Mouse (Mus musculus): ENCODE measurements around the gene Tbcd. TPM values are rescaled to one million over a fixed set of nuclear protein-coding genes. Genes with fewer than 3 reads are reported as not detected.
A peak's percentile ranks its signal among the peaks of the same experiment; 100 is the strongest.

Tbcd gene
- total RNA-seq, 1 experiment: 68.6 TPM

GRCm38 (mm10) chr11:121629529-121629928 lies 177.8 kb downstream of the Tbcd start:
- H3K36me3 ChIP-seq (ENCODE audit: control insufficient read depth, insufficient read depth, low read length, poor library complexity, severe bottlenecking): peaks cover 30% of the 10 kb centered on the region; the same call in 1 of the 2 replicates
- no peak overlapping the region for H3K27ac ChIP-seq (ENCODE audit: insufficient read depth, low read depth, low read length, poor library complexity, severe bottlenecking)
- no peak overlapping the region for H3K4me3 ChIP-seq (ENCODE audit: insufficient read depth in 1 of 2, low read depth in 1 of 2, low read length in 2 of 2, poor library complexity in 1 of 2, severe bottlenecking in 1 of 2)
- no peak overlapping the region for H3K9ac ChIP-seq (ENCODE audit: insufficient read depth, low read depth, low read length, poor library complexity, severe bottlenecking)
- H3K9me3 ChIP-seq (ENCODE audit: control insufficient read depth, insufficient read depth, low read depth, low read length): no peaks in the 10 kb centered on the region
- no peak for TF ChIP-seq MAFK (IDR thresholded peaks at IDR 0.05; ENCODE audit: insufficient read depth, low read depth, low read length)
- no peak for TF ChIP-seq ZC3H11A (IDR thresholded peaks at IDR 0.05; ENCODE audit: borderline replicate concordance, low read depth, low read length)
- TF ChIP-seq CHD2 (IDR thresholded peaks at IDR 0.05; ENCODE audit: low read depth, low read length): no peak
- TF ChIP-seq ZNF384 (IDR thresholded peaks at IDR 0.05; ENCODE audit: low read depth, low read length): no peak
- no peak for TF ChIP-seq HCFC1 (IDR thresholded peaks at IDR 0.05; ENCODE audit: borderline replicate concordance, insufficient read depth, low read length)
- DNase-seq (ENCODE audit: low read depth, low spot score): no peak
- no peaks in the 10 kb centered on the region for H3K4me1 ChIP-seq (ENCODE audit: control insufficient read depth in 2 of 2, insufficient read depth in 2 of 2, low read length in 2 of 2, poor library complexity in 1 of 2)
- in situ Hi-C loops (cut with MboI; ENCODE audit: low sequenced_read_pairs in 2 of 2, unreplicated experiment in 2 of 2): no loop called here

DNA sequence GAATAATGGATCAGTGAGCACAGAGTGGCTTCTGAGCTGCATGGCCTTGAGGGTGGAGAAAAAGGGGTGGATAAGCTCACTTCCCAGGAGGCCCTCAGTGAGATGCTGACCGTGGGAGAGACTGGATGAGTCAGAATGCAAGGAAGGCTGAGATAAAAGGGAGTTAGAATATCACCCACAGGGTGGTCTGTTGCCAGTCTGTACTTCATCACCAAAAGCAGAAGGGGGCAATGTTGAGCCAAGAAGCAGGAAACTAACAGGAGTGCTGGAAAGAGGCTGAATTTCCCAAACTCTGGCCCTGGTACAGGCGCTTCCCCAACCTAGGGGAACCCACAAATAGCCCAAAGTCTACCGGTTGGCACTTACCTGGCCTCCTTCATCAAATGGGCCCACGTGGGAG lies 178.7 kb downstream of the Tbcd start:
- TF ChIP-seq ZNF384 (IDR thresholded peaks at IDR 0.05; ENCODE audit: low read depth, low read length) (no peak), ZC3H11A (IDR thresholded peaks at IDR 0.05; ENCODE audit: borderline replicate concordance, low read depth, low read length) (peak; percentile 43; the same call in 1 of the 2 replicates)
- Histone ChIP-seq H3K9me3 (ENCODE audit: control insufficient read depth, insufficient read depth, low read depth, low read length) (no peaks in the 10 kb centered on the region), H3K4me1 (ENCODE audit: control insufficient read depth in 2 of 2, insufficient read depth in 2 of 2, low read length in 2 of 2, poor library complexity in 1 of 2) (no peaks in the 10 kb centered on the region), H3K9ac (ENCODE audit: insufficient read depth, low read depth, low read length, poor library complexity, severe bottlenecking) (no peak overlapping the region), H3K36me3 (ENCODE audit: control insufficient read depth, insufficient read depth, low read length, poor library complexity, severe bottlenecking) (peaks cover 30% of the 10 kb centered on the region; the same call in 1 of the 2 replicates), H3K27ac (ENCODE audit: insufficient read depth, low read depth, low read length, poor library complexity, severe bottlenecking) (no peak overlapping the region), H3K4me3 (ENCODE audit: insufficient read depth in 1 of 2, low read depth in 1 of 2, low read length in 2 of 2, poor library complexity in 1 of 2, severe bottlenecking in 1 of 2) (no peak overlapping the region)
- in situ Hi-C loops (cut with MboI; ENCODE audit: low sequenced_read_pairs in 2 of 2, unreplicated experiment in 2 of 2): no loop called here
- DNase-seq (ENCODE audit: low read depth, low spot score): peak; percentile 15

- no peak overlapping the region for H3K27ac ChIP-seq (ENCODE audit: insufficient read depth, low read depth, low read length, poor library complexity, severe bottlenecking)
- DNase-seq (ENCODE audit: low read depth, low spot score): no peak
- in situ Hi-C loops (cut with MboI; ENCODE audit: low sequenced_read_pairs in 2 of 2, unreplicated experiment in 2 of 2): no loop called here
- TF ChIP-seq CHD2 (IDR thresholded peaks at IDR 0.05; ENCODE audit: low read depth, low read length): no peak
- no peak for TF ChIP-seq HCFC1 (IDR thresholded peaks at IDR 0.05; ENCODE audit: borderline replicate concordance, insufficient read depth, low read length)
- no peak for TF ChIP-seq ZC3H11A (IDR thresholded peaks at IDR 0.05; ENCODE audit: borderline replicate concordance, low read depth, low read length)
- TF ChIP-seq ZNF384 (IDR thresholded peaks at IDR 0.05; ENCODE audit: low read depth, low read length): no peak
- no peak for TF ChIP-seq MAFK (IDR thresholded peaks at IDR 0.05; ENCODE audit: insufficient read depth, low read depth, low read length)
- H3K4me1 ChIP-seq (ENCODE audit: control insufficient read depth in 2 of 2, insufficient read depth in 2 of 2, low read length in 2 of 2, poor library complexity in 1 of 2): no peaks in the 10 kb centered on the region
- no peak overlapping the region for H3K4me3 ChIP-seq (ENCODE audit: insufficient read depth in 1 of 2, low read depth in 1 of 2, low read length in 2 of 2, poor library complexity in 1 of 2, severe bottlenecking in 1 of 2)
- no peaks in the 10 kb centered on the region for H3K9me3 ChIP-seq (ENCODE audit: control insufficient read depth, insufficient read depth, low read depth, low read length)
- no peak overlapping the region for H3K9ac ChIP-seq (ENCODE audit: insufficient read depth, low read depth, low read length, poor library complexity, severe bottlenecking)
- H3K36me3 ChIP-seq (ENCODE audit: control insufficient read depth, insufficient read depth, low read length, poor library complexity, severe bottlenecking): peaks cover 30% of the 10 kb centered on the region; the same call in 1 of the 2 replicates
Measured at GRCm38 (mm10) chr11:121631410-121631809, 179.7 kb downstream of the Tbcd start.

GRCm38 (mm10) chr11:121636646-121637045 lies 184.9 kb downstream of the Tbcd start:
- H3K27ac ChIP-seq (ENCODE audit: insufficient read depth, low read depth, low read length, poor library complexity, severe bottlenecking): no peak overlapping the region
- DNase-seq (ENCODE audit: low read depth, low spot score): no peak
- in situ Hi-C loops (cut with MboI; ENCODE audit: low sequenced_read_pairs in 2 of 2, unreplicated experiment in 2 of 2): no loop called here
- no peak overlapping the region for H3K4me3 ChIP-seq (ENCODE audit: insufficient read depth in 1 of 2, low read depth in 1 of 2, low read length in 2 of 2, poor library complexity in 1 of 2, severe bottlenecking in 1 of 2)
- no peak overlapping the region for H3K9ac ChIP-seq (ENCODE audit: insufficient read depth, low read depth, low read length, poor library complexity, severe bottlenecking)
- no peaks in the 10 kb centered on the region for H3K4me1 ChIP-seq (ENCODE audit: control insufficient read depth in 2 of 2, insufficient read depth in 2 of 2, low read length in 2 of 2, poor library complexity in 1 of 2)
- H3K36me3 ChIP-seq (ENCODE audit: control insufficient read depth, insufficient read depth, low read length, poor library complexity, severe bottlenecking): peaks cover 6% of the 10 kb centered on the region; the same call in 1 of the 2 replicates
- no peaks in the 10 kb centered on the region for H3K9me3 ChIP-seq (ENCODE audit: control insufficient read depth, insufficient read depth, low read depth, low read length)
- TF ChIP-seq ZC3H11A (IDR thresholded peaks at IDR 0.05; ENCODE audit: borderline replicate concordance, low read depth, low read length): no peak
- TF ChIP-seq ZNF384 (IDR thresholded peaks at IDR 0.05; ENCODE audit: low read depth, low read length): no peak
- TF ChIP-seq CHD2 (IDR thresholded peaks at IDR 0.05; ENCODE audit: low read depth, low read length): no peak
- TF ChIP-seq HCFC1 (IDR thresholded peaks at IDR 0.05; ENCODE audit: borderline replicate concordance, insufficient read depth, low read length): no peak
- TF ChIP-seq MAFK (IDR thresholded peaks at IDR 0.05; ENCODE audit: insufficient read depth, low read depth, low read length): no peak

Measured in ES-E14 (cell line).